Mouse (Mus musculus) neutrophil, adult 65 days (primary cell): Measurements from ENCODE around the gene Lpp. TPM values are rescaled to one million over a fixed set of nuclear protein-coding genes. Genes with fewer than 3 reads are reported as not detected.

ENCODE experiments used
- total RNA-seq: library from RNA; stranded (reverse); gene quantifications from 2 replicates; pipeline ENCODE4 v1.2.4, GENCODE M21; 2023

The Lpp gene
- 8.3 and 12.9 TPM in 2 replicates for total RNA-seq

DNA sequence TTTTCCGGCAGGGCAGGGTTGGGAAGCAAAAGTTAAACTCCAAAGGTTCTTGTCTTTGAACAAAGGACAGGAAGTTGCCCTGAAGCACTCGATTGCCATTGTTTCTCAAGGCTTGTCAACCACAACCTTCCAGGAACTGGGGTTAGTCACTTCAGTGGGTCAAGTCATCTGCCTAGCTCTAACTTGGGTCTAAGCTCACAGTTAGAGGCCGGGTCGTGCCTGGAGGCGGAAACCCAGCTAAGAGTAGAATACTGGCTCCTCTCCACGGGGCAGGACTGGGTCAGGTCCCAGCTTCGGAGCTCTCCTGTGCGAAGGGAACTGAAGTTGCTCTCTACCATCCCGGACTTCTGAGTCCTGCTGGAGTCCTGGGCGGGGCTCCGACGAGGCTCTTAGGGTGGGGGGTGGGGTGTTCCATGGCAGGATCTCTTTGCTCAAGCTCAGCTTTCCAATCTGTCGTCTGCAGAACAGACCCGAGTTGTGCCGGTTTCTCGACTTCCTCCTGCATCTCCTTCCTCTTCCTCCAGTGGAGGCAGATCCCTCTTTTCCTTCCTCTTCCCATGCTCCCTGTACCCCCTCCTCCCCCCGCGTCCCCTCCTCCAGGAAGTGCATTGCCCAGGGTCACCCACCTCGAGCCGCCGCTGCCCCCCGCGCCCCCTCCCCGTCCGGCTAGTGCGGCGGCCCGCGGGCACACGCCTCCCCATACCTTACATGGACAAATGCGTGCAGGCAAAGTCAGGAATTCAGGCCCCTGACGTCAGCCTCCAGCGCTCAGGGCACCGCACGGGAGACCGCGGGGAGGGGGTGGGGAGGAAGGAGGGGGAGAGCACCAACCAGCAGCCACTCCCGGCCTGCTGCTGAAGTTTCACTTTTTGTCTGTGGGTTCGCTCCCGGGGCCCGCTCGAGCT lies at the start of gene Lpp:
TSS of gene Lpp (plus strand) at position 857 of the 905 bp plus-strand sequence.

